Mouse (Mus musculus) left cerebral cortex, postnatal 14 days (tissue): Measurements from ENCODE around the gene Nadsyn1. TPM values are rescaled to one million over a fixed set of nuclear protein-coding genes. Genes with fewer than 3 reads are reported as not detected.
A peak's percentile ranks its signal among the peaks of the same experiment; 100 is the strongest.

Source experiments
- DNase-seq, 2 experiments: peaks; one replicate each; pipeline ENCODE4 v3.0.0; 2021 to 2022; ENCODE audit warnings: low spot score in 2 of 2, mixed read lengths in 1 of 2
- intact Hi-C: fragments of 180-260 bp; cut with DNase I; formaldehyde crosslinking; loops from one replicate; pipeline ENCODE4 v1.15.1; 2025
- total RNA-seq, 2 experiments: library from RNA; stranded (reverse); gene quantifications; 2 replicates each; pipeline ENCODE4 v1.2.3; 2021

Nadsyn1 gene
- total RNA-seq, 2 experiments from 2014 or later, result 5.4 to 5.6 TPM

DNA sequence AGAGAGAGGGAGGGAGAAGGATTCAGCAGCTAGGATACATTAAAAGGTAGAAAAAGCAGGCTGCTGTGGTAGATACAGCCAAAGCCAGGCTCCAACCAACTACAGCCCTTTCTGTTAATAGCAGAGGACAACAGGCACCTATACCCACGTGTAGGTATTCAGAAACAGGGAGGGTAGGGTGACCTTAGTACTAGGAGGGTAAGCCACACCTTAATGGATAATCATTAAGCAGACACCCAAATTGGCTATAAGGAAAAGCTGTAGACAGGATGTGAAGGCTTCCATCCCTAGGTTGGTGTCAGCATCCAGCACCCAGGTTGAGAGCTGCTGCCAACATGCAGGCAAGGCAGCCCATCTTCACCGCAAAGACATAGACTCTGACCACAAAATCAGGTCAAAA is 1.4 kb downstream of the Nadsyn1 start:
- no peak for DNase-seq
- intact Hi-C loops, result no loop called here

DNA sequence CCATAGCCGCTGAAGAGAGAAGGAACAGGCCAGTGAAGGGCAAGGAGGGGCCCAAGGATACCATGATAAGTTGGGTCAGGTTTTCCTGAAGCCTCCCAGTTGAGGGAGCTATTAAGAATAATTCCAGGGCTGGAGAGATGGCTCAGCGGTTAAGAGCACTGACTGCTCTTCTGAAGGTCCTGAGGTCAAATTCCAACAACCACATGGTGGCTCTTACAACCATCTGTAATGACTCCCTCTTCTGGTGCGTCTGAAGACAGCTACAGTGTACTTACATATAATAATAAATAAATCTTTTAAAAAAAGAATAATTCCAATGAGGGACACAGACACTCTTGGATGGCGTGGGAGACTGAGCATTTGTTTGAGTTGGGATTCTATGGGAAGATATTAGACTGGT is 3.4 kb downstream of the Nadsyn1 start:
- DNase-seq, result no peak
- intact Hi-C loops, result no loop called here

DNA sequence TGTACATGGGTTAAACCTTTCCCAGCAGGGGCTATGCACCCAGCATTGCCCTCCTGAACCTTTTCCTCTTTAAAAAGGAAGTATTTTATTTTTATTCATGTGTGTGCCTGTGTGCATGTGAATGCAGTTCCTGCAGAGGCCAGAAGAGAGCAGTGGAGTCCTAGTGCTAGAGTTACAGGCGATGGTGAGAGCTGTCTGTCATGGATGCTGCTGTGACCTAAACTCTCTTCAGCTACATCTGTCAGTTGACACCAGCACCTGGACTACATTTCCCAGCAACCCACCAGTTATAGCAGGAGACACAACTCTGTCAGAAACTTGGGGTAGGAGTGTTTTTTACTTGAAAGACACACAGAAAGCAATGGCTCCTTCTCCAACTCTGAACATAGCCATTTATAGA is 13.7 kb downstream of the Nadsyn1 start:
- intact Hi-C loops, result no loop called here
- DNase-seq, result peak in 1 of 2 experiments; percentile 38

DNA sequence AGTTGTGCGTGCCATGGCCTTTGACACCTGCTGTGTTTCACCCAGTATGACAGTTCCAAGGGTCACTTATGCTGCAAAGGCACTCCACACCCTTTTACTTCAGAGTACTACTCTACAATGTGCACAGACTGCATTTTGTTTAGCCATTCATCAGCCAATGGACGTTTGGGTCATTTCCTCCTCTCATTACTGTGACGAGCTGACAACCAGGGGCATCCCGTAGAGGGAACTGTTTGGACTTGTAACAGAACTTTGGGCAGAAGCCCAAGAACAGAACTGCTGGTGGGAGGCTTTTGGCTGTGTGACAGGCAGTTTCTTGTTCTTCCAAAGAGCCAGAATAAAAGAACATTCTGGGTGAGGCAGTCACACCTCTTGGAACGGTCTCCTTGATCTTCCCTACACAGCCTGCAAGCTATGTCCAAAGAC is 17.4 kb downstream of the Nadsyn1 start:
- intact Hi-C loops, result no loop called here
- DNase-seq, result peak; percentile 59 to 82

DNA sequence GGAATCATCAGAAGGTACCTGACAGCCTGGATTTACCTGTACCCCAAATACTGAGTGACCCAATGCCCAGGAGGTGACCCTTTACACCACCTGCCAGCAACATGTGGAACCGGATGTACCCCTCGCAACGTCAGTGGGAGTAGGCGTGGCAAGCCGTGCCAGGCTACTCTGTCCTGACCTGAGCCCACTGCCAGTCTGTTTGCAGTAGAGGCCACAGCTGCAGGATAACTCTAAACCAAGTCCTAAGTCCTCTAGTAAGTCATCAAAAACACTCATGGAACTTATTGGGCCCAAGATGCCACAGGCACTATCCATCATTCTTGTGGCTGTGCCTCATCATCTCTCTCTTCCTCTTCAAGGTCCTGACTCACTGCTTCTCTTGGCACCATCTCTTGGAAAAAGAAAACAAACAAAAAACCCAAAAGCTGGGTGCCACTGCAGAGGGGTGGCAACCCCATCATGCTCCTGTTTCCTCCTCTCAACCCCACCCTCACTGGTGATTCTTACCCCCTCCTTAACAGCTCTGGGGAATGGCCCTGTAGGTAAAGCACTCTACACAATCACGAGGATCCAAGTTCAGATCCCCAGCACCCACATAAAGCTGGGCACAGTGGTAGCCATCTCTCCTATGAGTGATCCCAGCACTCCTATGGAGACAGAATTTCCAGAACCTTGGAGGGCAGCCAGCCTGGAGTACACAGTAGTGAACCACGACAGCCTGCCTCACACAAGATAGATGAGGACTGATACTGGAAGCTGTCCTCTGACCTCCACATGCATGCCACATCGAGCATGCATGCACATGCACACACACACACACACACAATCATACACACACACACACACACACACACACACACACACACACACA is 21.2 kb downstream of the Nadsyn1 start:
- DNase-seq, result no peak
- intact Hi-C loops, result no loop called here

DNA sequence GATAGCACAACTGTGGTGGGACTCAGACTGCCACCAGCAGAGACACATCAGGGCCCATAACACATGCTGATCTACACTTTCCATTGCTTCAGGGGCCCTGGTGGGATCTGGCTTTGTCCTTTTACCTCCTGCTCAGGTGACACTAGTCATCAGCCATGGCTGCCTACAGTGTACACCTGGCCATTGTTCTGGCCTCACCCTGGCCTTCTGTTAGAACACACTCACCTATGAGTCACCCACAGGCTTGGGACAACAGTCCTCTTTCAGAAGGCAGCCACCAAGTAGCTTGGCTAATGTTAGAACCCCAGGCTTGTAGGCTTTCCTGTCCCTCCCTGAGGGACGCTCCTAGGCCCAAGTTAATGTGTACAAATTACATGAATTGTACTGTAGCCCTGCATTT is 21.9 kb downstream of the Nadsyn1 start:
- DNase-seq, result no peak
- intact Hi-C loops, result no loop called here

DNA sequence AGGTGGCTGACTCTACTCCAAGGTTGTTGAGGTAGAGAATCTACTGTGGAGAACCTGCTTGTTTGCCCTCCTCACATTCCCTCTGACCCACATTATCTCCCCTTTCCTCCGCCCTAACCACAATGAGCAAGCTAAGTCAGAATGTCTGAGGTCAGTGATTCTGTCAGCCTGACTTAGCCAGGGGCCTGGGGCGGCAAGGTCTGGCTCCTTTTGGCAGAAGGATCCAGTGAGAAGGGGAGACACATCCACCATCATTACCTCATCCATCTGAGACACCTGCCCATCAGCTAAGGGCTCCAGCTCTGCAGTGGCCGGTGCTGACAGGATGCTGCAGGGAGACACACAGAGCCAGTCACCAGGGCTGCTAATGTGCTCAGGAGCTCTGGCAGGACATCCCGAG is 23.9 kb downstream of the Nadsyn1 start:
- DNase-seq, result no peak
- intact Hi-C loops, result no loop called here

DNA sequence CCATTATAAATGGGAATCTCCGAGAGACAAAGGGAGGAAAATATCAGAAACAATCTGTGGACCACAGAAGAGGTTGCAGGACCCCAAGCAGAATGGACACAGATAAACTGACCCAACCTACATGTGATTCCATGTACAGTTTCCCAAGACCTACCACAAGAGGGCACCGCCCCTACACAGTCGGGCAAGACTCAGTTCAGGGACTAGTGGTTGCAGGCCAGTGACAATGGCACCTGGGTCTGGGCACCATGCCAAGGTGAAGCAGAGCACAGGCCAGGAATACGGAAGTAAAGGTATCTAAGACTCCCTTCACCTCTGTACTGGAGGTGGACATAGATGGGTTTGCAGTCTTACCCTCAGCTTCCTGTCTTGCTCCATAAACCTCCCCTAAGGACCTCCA is 29.5 kb downstream of the Nadsyn1 start:
- no peak for DNase-seq
- intact Hi-C loops, result no loop called here

DNA sequence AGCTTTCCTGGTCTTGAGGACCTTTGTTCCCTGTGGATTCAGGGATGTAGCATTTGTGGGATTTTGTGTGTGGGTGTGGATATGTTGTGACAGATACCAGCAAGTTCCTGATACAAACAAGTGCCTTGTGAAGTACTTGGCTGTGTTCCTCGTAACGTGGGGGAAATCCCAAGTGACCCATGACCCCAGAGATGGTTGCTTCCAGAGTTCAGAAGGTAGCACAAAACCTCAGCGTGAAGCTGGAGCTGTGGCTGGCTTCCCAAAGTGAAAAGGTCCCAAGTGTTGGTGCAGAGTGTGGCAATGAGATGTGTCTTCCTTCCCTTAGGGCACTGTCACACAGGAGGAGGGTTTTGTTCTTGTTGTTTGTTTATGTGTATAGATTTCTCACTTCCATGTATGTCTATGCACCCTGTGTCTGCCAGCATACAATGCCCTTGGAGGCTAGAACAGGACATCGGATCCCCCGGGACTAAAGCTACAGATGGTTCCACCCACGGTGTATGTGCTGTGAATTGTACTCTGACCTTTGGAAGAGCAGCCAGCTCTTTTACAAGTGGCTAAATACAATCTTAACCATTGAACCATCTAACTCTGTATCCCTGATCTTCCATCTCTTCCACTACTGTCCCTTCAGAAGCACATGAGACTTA is 30.2 kb downstream of the Nadsyn1 start:
- DNase-seq, result no peak
- intact Hi-C loops, result no loop called here

DNA sequence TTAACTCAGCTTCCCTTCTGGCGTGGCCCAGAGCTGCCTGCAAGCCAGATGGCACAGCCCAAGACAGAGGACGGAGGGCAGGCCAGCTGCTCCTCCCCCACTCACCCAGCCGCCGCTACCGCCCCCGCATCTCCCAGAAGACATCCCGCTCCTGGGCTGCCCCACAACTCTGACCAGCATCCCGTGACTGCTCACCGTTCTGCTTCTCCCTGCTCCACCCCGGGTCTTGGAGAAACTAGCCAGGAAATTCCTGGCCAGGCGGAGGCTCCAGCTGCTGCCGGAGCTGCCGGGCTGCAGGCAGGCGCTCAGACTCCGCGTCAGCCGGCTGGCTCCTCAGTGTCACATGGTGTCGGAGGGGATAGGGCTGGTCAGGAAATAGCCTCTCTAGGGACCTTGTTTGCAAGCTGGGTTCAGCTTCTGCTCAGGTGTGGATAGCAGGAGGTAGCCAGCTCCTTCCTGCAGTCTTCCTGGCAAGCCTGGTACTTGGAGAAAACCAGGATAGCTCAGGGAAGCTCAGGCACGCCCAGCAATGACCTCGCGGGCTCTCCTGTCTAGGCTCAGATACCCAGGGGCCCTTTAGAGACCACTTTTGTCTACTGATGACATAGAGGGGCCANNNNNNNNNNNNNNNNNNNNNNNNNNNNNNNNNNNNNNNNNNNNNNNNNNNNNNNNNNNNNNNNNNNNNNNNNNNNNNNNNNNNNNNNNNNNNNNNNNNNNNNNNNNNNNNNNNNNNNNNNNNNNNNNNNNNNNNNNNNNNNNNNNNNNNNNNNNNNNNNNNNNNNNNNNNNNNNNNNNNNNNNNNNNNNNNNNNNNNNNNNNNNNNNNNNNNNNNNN is 38.4 kb downstream of the Nadsyn1 start, which contains the start of gene Mrgpre:
Mrgpre (minus strand) TSS at position 505 of the 834 bp plus-strand sequence.
- intact Hi-C loops, result no loop called here
- DNase-seq, result peak; percentile 66 to 90

DNA sequence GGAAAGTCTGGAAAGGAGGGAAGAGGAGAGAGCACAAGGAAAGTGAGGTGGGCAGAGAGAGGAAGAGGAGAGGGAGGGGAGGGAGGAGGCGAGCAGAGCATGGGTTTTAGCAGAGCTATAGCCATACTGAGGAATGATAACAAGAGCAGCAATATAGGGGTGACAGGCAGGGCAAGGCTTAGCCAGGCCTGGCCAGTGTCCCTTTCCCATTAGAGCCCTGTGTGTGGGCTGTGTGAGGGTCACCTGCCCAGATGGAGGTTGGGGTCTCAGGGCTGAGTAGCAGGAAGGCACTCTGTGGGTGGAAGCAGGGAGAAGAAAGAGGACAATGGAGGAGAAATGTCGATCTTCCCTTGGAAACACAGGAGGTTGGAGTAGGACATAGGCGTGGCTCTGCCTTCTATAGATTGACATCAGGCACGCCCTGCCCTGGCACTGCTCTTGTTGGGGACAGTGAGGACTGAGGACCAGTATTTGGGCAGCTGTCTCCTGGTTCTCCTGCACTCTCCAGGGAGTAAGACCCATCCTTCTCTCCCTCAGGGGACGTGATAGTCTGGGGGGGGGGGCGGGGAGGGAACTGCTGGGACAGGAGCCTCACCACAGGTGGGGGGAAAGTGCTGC is 39.2 kb downstream of the Nadsyn1 start:
- DNase-seq, result no peak
- intact Hi-C loops, result no loop called here

DNA sequence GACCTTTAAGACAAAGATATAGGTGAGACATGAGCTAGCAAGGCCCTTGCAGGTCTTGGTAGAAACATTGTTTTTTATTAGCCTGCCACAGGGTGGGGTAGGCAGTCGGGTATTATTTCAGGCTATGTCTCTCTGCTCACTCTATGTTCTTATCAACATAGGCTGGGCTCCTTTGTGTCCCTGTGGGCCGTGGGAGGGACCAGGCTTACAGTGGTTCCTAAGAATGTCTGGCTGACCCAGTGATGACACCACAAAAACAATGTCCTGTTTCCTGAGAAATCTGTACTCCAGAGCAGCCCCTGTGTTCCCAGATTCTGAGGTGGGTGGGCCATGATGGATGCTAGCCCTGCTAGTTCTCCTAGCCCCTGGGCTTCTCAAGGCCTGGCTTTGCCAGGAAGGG is 45.3 kb downstream of the Nadsyn1 start:
- no peak for DNase-seq
- intact Hi-C loops, result no loop called here

DNA sequence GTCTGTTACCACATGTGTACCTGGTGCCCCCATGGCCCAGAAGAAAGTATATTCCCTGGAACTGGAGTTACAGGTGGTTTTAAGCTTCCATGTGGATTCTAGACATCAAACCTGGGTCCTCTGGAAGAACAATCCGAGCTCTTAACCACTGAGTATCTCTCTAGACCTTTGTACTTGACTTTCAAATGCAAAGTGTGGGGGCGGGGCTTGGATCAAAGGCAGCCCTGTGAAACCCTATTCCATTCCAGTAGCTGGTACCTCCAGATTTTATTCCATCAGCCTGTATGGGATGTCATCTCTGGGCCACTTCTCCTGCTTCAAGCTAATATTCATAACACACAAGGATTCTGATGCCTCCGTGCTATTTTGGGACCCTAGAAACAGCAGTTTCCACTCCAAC is 46.5 kb downstream of the Nadsyn1 start:
- DNase-seq, result no peak
- intact Hi-C loops, result no loop called here

DNA sequence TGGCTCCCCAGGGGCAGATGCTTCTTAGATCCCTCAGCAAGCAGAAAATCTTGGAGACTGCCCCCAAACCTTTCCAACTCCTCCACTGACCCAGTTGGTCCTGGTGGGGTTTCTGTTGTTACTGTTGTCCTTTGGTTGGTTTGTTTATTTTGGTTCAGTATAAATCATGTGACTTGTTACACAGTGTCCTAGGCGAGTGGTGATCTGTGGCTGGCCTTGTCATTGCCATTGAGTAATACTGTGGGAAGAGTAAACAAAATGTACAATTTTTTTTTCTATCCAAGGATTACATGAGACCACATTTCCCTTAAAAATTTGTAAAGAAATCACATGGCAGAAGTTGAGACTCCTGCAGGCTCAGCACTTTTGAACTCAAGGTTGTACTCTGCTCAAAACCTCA is 53.2 kb downstream of the Nadsyn1 start:
- intact Hi-C loops, result no loop called here
- no peak for DNase-seq

DNA sequence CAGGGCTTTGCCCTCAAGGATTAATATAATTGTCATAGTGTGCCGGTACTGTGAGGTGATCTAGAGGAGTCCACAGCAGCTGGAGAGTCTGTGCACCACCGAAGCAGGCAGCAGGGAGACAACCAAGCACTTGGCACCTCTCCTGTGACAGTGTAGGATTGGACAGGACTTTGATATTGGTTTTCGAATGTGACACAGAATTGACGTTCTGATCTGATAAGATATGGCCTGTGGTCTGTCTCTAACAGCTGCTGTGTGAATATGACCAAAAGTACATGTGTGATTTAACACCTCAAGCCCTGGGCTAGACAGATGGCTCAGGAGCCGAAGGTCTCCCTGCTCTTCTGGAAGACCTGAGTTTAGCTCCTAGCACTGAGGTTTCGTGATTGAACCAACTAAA is 54.4 kb downstream of the Nadsyn1 start:
- no peak for DNase-seq
- intact Hi-C loops, result no loop called here

DNA sequence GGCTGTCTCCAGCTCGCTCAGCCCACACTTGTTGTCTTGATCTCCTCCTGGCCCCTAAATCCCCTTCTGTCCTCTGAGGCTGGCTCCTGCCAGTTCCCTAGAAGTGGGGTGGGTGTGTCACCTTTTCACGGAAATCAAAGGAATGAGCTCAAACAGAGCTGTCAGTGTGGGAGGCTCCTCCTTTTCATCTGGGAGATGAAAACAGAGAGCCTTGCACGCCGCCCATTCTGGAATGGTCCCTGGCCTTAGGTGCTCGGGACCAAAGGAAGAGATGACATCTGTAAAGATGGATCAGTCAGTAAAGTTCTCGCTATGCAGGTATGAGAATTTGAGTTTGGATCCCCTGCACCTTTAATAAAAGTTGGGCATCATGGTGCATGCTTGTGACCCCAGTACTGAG is 55.8 kb downstream of the Nadsyn1 start, which contains the start of gene Mrgprg:
Mrgprg (minus strand) TSS at position 101 of the 400 bp plus-strand sequence.
- intact Hi-C loops, result no loop called here
- no peak for DNase-seq

DNA sequence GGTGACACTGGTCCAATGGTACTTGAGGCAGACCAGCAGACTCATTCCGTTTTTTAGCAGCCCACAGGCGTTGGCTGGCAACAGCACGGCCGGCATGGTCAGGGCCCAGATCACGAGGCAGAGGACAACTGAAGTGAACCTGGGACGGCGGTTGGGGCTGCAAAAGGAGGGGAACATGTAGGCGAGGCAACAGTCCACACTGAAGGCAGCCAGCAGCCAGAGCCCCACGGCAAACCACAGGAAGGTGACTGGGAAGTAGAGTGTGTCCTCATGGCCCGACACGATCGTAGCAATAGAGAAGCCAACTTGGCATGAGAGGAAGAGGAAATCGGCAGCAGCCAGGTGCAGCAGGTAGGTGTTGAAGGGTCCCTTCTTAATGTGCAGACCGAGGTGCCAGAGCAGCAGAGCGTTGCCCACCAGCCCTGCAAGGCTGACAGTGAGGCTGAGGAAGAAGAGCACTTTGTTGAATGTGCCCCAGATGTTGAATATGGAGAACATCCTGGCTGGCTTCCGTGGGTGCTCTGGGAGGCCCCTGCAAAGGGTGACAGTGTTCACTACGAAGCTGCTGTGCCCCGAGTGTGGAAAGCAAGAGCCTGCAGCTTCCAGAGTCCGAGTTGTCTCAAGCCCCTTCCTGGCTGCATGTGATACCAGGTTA is 57.6 kb downstream of the Nadsyn1 start:
- DNase-seq, result no peak
- intact Hi-C loops, result loop anchor here (5.0 kb wide), 2 partner anchors 58 to 188 kb away; no protein-coding TSS in a partner anchor

DNA sequence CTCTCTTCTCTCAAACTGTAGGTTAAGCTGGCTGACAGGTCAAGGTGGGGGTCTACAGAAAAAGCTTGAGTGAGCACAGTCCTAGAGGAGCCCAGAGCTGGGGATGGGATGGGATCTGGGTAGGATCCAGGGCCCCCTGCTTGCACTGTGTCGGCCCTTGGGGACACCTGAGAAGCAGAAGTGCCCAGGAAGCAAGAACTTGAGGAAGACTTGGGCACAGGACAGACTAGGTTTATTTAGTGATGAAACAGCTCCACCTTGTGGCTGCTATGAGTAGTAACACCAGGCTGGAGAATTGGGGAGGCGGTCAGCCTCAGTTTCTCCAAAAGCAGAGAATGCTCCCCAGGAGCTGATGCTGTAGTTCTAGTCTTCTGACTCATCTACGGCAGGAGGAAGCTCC is 58.9 kb downstream of the Nadsyn1 start:
- no peak for DNase-seq

DNA sequence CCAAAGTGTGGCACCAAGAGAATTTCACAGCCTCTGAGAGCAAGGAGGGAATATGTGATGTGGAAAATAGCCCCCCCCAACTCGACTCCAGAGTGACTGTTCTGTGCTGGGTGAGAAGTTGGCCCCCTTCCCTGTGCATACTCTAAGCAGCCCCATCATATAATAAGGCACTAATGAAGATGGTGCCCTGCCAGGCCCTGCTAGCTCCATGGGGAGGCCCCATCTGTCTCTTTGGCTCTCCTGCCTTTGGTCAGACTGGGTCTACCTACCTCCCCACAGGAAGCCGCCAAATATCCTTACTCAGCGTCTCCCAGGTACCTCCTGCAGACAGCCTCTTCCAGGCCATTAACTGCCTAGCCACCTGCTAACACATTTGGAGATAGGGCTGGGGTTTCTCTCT is 63.7 kb downstream of the Nadsyn1 start:
- intact Hi-C loops, result loop anchor here (10.0 kb wide), 1 partner anchor 284 kb away; the partner anchor contains the start of gene Slc22a18
- no peak for DNase-seq

More for the DNA sequence above, 58.9 kb downstream of the Nadsyn1 start:
- intact Hi-C loops, result loop anchor here (5.0 kb wide), 2 partner anchors 56 to 186 kb away; no protein-coding TSS in a partner anchor
